Mouse (Mus musculus): ENCODE measurements around the gene Trpv4.

Trpv4 gene

DNA sequence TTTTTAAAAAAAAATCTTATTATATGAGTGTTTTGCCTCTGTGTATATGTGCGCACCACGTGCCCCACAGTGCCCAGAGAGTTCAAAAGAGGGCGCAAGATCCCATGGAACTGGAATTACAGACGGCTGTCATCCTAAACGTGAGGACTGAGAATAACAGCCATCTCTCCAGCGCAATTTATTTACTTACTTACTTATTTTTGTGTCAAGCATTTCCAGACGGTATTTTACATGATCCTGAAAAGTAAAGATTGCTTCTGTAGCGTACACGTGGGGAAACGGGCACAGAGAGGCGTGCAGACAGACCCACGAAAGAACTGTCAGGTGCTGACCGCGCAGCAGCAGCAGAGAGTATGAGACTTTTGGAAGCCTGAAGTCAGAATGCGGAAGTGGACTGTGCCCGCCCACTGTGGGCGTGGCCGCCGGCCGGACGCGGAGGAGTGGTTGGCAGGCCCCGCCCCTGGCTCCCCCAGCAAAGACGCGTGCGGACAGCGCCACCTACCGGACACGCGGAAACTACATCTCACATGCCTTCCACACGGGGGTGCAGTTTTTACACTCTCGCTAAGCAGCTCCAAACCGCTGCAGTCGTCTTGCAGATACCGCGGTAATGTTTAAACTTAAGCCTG, 9.1 kb upstream of the Trpv4 start:
- DNase-seq (ENCODE audit: low read depth, low spot score): peak; percentile 91

DNA sequence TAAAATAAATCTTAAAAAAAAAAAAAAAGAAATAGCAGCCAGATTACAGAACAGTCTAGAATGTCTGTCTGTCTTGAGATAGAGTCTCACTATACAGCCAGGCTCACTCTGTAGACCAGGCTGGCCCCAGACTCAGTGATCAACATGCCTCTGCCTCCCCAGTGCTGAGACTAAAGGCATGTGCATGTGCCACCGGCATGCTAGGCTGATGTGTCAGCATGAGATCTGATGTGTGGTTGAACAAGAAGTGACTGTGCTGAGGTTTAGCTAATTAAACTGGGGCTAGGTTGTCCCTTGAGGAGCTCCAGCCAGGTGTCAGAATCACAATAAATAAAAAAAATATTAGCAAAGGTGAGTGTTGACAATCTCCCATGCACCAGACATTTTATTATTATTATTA, 8.4 kb upstream of the Trpv4 start:
- DNase-seq (ENCODE audit: low read depth, low spot score): no peak

DNA sequence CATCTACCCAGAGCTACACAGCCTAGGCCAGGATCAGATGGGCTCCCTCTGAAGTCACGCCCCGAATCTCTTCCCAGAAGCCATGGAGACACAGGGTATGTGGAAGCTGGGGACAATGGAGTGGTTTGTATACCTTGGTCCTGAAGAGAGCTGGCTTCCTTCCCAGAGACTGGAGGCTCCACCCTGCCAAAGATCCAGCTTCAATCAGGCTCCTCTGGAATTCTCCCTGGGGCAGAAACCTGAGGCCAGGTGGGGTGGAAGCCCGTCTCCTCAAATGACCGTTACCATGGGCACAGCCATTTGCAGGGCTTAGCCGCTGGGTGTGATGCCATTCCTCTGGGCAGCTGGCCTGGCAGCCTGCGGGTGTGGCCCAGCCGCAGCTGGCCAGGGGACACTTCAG, 6.5 kb upstream of the Trpv4 start:
- no peak for DNase-seq (ENCODE audit: low read depth, low spot score)

DNA sequence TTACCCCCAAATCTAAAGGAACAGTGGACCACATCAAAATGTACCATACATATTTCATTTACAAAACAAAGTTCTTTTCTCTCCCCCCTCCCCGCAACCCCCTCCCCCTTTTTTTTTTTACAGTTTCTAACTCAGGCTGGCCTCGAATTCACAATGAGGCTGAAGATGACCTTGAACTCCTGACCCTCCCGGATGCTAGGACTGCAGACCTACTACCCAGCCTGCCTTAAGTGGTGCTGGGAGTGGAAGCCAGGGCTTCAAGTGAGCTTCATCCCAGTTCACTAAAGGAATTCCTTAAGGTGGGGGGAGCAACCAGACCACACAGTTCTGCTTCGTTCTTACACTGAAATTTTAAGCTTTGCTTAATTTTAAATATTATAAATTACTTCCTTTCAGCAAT, 5.9 kb upstream of the Trpv4 start:
- no peak for DNase-seq (ENCODE audit: low read depth, low spot score)

DNA sequence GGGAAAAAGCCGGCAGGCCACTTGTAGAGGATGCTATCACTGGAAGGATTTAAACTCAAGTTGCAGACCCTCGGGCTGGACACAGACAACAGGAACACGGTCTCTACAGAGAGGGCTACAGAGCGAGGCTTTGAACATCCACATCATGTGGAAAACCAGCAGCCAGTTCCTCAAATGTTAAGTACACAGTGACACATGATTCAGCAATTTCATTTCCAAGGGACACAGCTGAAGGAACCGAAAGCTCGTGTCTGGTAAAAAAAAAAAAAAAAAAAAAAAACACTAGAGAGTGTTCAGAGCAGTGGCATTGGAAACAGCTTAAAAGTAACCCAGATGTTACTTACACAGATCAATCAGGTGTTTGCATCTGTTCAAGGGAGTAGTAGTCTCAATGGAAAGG, 2.8 kb upstream of the Trpv4 start:
- DNase-seq (ENCODE audit: low read depth, low spot score): no peak

DNA sequence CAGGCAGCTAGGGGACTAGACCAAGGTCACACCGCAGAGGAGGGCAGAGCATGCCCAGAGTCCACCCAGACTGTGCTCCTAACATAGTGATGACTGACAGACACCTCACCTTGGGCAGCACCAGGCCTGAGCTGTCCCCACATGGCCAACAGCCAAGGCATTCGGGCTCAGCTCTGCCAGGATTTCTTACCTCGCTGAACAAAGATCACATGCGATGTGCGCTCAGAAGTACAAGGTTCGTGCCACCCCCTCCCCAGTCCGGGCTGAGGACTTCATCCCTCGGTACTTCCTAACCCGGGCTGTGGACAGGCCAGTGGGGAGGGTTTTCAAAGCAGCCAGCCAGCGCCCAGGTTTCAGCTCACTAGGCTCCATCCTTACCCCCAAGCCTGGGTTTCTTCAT, 795 bp downstream of the Trpv4 start:
- no peak for DNase-seq (ENCODE audit: low read depth, low spot score)

DNA sequence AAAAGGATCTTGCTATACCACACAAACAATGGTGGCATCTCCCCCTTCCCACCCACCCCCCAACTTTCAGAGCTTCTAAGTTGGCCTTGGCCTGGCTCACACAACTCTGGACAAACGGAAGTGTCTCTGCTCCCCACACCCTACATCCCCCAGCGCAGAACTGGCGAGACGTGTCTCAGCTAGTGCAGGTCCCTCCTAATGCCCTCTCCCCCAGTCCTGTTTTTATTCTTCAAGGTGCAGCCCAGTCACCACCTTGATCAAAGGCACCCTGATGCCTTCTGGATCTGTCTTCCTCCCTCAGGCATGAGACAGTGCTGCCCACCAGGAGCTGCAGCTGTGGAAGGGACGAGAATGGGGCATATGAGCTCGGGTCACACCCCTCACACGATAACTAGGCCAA, 1.9 kb downstream of the Trpv4 start:
- no peak for DNase-seq (ENCODE audit: low read depth, low spot score)

DNA sequence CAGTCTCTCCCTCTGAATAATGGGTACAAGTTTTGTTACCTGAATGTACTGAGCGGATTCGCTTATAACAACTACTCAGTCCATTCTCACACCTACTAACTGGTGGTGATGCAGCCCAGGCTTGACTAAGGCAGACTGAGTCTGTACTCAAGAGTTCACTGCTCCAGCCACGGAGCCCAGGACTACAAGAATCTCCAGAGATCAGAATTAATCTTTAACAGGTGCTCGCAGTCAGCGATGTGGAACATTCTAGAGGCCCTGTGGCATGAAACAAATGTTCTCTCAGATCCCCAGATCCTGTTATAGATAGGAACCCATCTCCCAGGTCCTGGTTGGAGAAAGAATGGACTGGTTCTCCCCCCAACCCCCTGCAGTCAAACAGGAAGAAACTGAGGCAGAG, 2.5 kb downstream of the Trpv4 start:
- no peak for DNase-seq (ENCODE audit: low read depth, low spot score)

DNA sequence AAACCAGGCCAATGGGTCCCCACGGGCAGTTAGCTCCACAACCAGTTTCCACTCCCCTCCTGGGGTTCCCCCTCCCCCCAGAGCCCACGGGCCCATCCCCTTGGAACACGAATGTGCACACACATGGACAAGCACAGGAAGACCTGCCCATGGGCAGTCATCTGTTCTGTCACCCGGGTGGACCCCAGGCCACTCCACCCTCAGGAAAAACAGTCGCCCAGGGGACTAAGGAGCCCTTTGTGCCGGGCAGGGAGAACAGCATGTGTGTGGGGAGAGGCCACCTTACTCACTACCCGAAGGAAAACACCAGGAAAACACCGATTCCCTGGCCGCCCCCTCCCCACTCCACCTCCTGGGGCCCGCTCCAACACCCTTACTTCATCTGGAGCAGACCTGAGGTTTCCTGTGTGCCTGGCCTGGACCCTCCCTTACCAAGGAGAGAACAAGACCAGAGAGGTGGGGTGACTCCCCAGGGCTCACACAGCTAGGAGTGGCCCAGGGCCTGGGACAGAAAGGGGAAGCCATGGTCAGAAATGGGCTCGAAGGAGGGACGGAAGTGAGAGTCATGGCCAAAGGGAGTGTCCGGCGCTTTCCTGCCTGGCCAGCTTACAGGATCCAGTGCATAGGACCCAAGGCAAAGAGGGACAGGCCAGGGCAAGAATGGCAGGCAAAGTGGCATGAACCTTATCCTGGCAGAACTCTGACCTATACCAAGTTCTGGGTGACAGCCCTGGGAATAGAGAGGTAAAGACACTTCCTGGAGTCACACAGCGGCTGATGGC, 4.4 kb downstream of the Trpv4 start:
- DNase-seq (ENCODE audit: low read depth, low spot score): no peak

DNA sequence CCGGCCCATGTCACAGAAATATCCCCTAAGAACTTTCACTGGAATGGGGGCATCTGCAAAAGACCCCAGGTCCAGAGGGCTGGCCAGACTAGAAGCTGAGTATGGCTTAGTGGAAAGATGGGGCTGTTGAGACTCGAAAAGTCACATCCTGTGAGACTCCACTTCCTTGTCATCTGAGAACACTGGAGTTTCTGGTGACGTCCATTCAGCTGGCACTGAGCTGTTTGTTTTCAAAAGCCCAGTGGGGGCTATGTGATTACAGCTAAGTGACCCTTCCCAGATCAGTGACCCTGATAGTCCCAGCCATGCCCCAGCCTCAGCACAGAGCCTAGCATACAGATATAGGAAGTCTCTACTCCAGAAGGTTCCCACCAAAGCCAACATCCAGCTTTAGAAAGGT, 6.8 kb downstream of the Trpv4 start:
- DNase-seq (ENCODE audit: low read depth, low spot score): no peak

DNA sequence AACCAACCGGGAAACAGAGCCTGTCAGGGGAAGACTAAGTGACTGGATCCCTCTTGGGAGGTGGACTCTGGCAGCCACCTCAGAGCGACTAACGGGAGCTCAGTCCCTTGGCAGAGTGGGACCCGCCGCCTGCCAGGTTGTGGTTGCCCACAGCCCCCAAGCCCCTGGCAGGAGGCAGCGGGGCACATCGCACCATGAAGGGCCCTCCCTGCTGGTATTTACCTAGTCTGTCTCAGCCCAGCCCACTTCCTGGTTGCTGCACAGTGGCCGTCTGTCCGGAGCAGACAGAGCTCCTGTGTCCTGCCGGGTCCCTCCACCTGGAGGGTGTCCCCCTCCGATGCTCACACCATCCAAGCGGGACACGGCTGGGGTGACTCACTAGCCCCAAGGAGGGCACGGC, 7.2 kb downstream of the Trpv4 start:
- no peak for DNase-seq (ENCODE audit: low read depth, low spot score)

DNA sequence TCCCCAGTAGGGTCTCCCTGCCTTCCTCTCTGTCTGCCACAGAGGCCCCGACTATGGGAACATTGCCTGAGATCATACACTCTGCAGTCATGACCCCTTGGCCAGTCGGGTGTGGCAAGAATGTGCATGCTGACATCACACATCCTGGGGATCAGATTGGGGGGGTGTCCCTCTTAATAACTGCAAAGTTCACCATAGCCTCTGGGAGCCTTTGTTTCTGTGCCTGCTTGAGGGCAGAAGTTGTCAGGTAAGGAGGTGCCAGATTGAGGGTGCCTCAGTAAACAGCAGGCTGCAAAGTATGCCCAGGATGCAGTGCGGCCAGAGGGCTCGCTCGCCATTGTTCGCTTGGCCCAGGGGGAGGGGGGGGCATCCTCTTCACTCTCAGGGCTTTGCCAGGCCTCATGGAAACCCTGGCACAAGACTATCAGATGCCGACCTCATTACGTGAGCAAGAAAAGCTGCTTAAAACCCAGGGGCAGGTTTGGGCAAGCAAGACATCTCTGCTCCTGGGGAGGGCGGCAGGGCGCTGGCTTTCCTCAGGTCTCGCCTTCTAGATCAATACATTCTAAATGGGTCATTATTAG, 9.4 kb downstream of the Trpv4 start:
- no peak for DNase-seq (ENCODE audit: low read depth, low spot score)

DNA sequence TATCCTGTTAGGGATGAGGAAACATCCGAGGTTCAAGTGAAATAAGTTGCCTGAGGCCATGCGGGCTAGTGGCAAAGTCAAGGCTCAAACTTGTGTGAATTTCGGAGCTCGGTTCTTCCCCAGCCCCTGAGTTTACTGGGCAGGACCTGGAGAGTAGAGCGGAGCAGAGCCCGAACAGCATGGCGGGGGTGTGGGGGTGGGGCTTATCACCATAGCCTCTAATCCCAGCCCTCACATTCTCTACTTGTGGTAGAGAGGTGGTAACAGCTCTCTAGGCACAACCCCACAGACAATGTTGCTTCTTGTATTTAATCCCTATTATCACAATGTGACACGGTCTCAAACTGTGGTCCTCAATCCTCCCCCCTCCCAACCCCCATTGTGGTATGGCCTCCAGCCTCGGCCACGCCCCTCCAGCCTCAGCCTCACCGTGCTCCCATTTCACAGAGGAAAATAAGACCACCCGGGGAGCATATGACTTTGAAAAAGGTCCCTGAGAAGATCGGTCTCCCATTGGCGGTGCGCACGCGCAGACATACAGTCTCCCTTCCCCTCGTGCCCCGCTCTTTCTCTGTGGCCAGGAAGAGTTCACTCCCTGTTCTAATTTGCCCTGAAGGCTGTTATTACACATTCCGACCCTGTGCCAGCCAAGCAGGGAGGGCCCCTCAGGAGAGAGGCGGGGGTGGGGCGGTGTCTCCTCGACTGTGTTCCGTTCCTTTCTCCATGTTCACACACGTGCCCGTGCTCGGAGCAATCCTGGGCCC, 10.8 kb downstream of the Trpv4 start:
- DNase-seq (ENCODE audit: low read depth, low spot score): no peak

DNA sequence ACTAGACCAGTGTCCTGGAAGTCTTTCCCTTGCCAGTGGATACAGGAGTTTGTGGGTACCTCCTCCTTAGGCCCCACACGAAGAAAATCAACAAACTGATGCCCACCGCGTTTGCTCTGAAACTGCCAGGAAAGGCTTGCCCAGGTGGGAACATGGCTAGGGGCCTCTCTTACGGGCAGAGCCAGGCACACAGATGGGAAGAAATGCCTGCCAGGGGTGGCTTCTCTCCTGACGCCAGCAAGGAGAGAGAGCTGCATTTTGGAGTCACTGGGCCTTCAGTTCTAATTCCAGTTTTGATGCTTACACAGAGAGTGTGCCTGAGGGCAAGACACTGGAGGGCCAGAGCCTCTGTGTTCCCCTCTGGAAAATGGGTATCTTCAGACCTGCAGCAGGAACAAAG, 12.3 kb downstream of the Trpv4 start:
- no peak for DNase-seq (ENCODE audit: low read depth, low spot score)

DNA sequence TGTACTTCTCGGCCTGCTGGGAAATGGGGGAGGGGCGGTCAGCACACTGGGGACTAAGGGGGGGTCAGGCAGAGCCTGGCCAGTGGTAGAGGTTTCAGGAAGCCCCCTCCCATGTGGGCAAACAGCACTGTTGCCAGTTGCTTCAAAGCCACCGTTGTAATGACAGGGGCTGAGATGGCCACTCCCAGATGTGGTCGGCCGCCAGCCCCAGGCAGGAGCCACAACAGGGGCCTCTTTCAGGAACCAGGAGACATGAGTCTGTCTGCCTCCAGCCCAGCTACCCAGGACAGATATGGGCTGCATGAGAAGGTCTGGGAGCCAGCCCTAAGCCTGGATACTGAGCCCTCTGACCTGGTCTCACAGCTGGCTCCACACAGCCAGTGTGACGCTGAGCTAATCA, 13.3 kb downstream of the Trpv4 start:
- DNase-seq (ENCODE audit: low read depth, low spot score): no peak

DNA sequence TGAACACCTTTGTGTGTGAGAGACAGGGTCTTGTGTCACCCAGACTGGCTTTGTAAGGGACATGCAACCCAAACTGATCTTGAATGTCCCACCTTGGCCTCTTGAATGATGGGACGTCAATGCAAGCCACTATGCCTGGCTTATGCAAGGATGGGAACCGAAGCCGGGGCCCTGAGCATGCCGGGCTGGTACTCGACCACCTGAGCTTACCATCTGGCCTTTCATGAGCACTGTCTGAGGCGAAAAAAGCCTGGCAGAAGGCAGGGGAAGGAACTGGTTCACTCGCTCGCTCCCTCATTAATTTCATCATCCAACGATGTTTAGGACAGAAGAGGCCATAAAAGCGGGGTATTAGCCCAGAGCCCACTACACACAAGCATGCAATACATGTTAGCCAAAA, 17.4 kb downstream of the Trpv4 start:
- no peak for DNase-seq (ENCODE audit: low read depth, low spot score)

DNA sequence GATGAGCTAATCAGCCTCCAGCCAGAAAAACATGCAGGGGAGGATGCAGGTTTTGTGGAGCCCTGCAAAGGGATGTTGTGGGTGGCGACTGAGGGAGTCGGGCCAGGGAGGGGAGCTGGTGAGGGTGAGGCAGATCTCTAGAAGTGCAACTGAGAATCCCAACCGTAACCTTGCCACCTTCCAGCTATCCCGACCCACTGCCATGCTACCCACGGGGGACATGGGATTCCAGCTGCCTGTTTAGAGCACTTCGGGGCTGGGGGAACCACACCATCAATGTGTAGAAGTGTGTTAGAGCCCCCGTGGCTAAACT, 18.6 kb downstream of the Trpv4 start:
- DNase-seq (ENCODE audit: low read depth, low spot score): no peak

DNA sequence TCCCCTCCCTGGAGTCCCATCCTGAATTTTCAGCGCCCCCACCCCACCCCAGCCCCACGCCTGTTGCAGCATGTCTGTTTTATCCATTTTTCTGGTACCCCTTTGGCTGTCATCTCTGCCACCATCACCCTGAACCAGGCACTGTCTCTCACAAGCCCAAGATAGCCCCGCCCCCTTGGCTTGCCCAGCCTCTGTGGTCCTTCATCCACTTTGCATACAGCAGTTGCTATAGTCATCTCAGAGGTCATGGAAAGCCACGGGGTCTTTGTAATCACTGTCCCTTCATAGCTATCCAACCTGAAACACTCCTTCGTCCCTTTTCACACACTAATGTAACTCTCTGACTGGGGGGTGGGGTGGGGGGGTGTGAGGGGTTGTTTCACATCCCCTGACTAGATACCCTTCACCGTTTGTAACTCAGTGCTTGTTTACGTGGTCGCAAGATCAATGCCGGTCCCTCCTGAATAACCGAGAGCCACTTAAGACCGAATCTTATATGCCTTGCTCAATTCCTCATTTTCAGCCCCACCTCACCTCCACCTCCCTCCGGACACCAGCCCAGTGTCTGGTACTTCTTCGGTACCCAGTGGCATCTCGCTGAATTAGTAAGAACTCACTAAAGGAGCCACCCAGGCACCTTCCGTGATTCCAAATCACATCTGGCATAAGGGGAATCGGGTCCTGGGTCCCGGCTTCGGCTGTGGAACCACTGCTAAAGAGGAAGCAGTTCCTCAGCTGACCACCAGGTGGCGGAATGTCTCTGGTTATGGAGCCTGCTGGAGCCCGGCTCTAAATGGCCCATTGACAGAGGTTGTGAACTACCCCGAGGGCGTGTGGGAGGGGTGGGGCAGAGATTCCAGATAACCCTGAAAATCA, 19.2 kb downstream of the Trpv4 start:
- peak; percentile 59 for DNase-seq (ENCODE audit: low read depth, low spot score)

DNA sequence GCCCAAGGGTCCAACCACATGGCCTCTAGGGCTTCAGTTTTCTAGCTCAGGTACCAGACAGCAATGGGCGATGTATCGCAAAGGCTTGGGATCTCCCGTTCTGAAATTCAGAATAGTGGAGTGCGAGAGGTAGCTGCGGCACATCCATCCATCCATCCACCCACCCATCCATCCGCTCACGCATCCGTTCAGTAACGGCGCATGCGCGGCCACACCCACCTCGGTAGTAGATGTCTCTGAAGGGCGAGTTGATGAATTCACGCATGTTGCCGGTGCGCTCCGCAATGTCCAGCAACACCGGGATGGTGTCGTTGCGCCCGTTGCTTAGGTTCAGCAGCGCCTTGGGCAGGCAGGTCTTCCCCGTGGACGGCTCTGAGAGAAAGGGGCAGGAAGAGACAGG, 22.1 kb downstream of the Trpv4 start:
- DNase-seq (ENCODE audit: low read depth, low spot score): no peak

DNA sequence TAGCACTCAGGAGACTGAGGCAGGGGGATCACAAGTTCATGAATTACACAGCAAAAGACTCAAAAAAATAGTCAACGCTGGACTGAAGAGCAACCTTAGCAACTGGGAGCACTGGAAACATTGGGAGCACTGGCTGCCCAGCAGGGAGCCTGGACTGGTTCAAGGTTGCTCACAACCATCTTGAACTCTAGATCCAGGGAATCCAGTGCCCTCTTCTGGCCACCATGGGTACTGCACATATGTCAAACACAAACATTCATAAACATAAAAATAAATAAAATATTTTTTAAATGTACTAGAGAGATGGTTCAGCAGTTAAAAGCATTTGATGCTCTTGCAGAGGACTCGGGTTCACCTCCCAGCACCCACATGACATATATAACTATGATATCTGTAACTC, 26.9 kb downstream of the Trpv4 start:
- no peak for DNase-seq (ENCODE audit: low read depth, low spot score)

DNA sequence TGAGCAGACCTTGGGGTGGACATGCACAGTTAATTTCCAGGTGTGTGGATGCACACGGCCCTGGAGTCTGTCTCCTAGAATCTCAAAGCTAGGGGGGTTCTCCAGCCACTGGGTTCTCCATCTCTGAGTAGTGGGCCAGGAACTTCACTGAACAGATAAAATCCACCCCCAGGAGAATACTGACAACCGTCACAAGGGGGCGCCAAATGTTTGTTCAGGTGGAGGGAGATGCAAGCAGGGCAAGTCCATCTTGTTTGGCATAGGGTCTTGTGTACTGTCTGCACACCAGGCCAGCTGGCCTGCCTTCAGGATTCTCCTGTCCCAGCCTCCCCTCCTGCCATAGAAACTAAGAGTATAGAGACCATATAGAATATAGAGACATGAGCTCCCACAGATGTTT, 32.6 kb downstream of the Trpv4 start:
- DNase-seq (ENCODE audit: low read depth, low spot score): no peak

DNA sequence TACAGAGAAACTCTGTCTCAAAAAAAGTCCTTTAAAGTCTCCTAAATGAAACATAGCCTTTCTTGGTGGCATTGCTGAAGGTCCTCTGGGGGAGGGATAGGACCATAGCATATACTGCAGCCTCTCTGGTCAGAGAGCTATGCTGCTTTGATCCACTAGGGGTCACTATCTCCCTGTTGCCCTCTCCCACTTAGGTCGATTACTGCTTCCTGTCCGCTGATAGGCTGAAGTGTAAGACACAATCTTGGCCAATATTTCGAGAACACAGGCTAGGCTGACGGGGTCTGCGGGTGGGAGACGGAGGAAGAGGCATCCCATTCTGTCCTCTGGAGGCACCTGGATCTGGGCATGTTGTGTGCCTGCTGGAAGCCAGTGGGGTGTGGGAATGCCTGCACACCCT, 37.9 kb downstream of the Trpv4 start:
- no peak for DNase-seq (ENCODE audit: low read depth, low spot score)

All from c-Kit-negative CD71-positive TER-119-positive erythroid progenitor cells, embryonic 14.5 days (primary cell).